Mouse (Mus musculus): ENCODE results near the gene Dcaf17. TPM values are rescaled to one million over a fixed set of nuclear protein-coding genes. Genes with fewer than 3 reads are reported as not detected.
A peak's percentile ranks its signal among the peaks of the same experiment; 100 is the strongest.

Dcaf17 gene
- polyA plus RNA-seq, 1 experiment from 2014 or later: 25.1 TPM

GRCm38 (mm10) chr2:71031973-71032794 is 22.9 kb upstream of the Dcaf17 start:
- no peaks in the 10 kb centered on the region for H3K27me3 ChIP-seq (replicated peaks; ENCODE audit: insufficient read depth, low read length)
- ATAC-seq: no peak
- H3K36me3 ChIP-seq (ENCODE audit: insufficient read depth, low read length): no peaks in the 10 kb centered on the region
- no peak for TF ChIP-seq EP300 (IDR thresholded peaks at IDR 0.05)
- TF ChIP-seq CTCF (IDR thresholded peaks at IDR 0.05): no peak
- H3K4me1 ChIP-seq (ENCODE audit: insufficient read depth, low read depth, low read length): no peaks in the 10 kb centered on the region
- H3K9me3 ChIP-seq (ENCODE audit: low read length): no peaks in the 10 kb centered on the region
- no peak overlapping the region for H3K9ac ChIP-seq (replicated peaks; ENCODE audit: low read depth)
- no peak for DNase-seq (ENCODE audit: low spot score)
- 66% methylated on average over 18 of the region's 18 CpGs for WGBS
- H3K4me3 ChIP-seq (ENCODE audit: low read depth, low read length): no peak overlapping the region
- no peak overlapping the region for H3K27ac ChIP-seq (ENCODE audit: low read length)
- no peak overlapping the region for H3K4me2 ChIP-seq (replicated peaks; ENCODE audit: low read depth, low read length)

DNA sequence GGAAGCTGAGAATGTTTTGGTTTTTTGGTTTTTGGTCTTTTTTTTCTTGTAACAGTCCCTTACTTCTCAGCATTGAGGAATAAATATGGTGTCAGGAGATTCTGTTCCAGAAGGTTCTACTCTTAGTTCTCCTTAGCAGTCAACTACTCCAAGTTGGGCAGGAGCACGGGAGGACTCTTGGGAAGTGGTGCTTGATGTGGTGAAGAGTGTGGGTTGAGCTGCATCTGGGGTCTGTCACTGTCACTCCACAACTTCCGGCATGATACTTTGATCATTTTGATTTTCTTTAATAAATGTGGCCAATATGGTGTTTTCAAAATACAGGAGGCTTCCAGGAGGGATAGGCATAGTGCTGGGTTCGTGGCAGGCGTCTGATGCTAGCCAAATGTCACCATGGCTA is 22.1 kb upstream of the Dcaf17 start:
- no peak overlapping the region for H3K27ac ChIP-seq (ENCODE audit: low read length)
- no peaks in the 10 kb centered on the region for H3K36me3 ChIP-seq (ENCODE audit: insufficient read depth, low read length)
- H3K4me2 ChIP-seq (replicated peaks; ENCODE audit: low read depth, low read length): no peak overlapping the region
- no peaks in the 10 kb centered on the region for H3K27me3 ChIP-seq (replicated peaks; ENCODE audit: insufficient read depth, low read length)
- no peaks in the 10 kb centered on the region for H3K4me1 ChIP-seq (ENCODE audit: insufficient read depth, low read depth, low read length)
- H3K9ac ChIP-seq (replicated peaks; ENCODE audit: low read depth): no peak overlapping the region
- no peak for TF ChIP-seq EP300 (IDR thresholded peaks at IDR 0.05)
- no peak for TF ChIP-seq CTCF (IDR thresholded peaks at IDR 0.05)
- DNase-seq (ENCODE audit: low spot score) (no peak), ATAC-seq (no peak)
- no peaks in the 10 kb centered on the region for H3K9me3 ChIP-seq (ENCODE audit: low read length)
- 65% methylated on average over 4 of the region's 4 CpGs for WGBS
- no peak overlapping the region for H3K4me3 ChIP-seq (ENCODE audit: low read depth, low read length)

DNA sequence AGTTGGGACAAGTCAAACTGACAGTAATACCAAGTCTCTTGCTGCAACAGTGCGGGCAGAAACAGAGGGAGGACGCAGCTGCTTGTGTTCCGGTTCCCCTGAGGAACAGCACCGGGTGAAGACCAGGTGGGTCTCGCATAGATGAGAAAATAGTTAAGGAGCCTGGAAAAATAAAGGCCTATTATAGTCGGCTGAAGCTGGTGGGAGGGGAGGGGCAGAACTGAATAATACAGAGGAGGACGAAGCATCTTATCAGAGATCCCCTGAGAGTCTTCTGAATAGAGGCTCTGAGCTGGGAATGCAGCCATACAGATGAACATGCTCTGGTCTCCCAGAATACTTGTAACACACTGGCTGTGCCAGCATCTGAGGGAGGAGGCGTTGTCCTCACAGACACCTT is 21.1 kb upstream of the Dcaf17 start:
- Histone ChIP-seq H3K4me3 (ENCODE audit: low read depth, low read length) (no peak overlapping the region), H3K27me3 (replicated peaks; ENCODE audit: insufficient read depth, low read length) (no peaks in the 10 kb centered on the region), H3K36me3 (ENCODE audit: insufficient read depth, low read length) (no peaks in the 10 kb centered on the region), H3K9me3 (ENCODE audit: low read length) (no peaks in the 10 kb centered on the region), H3K4me1 (ENCODE audit: insufficient read depth, low read depth, low read length) (no peaks in the 10 kb centered on the region), H3K9ac (replicated peaks; ENCODE audit: low read depth) (no peak overlapping the region), H3K27ac (ENCODE audit: low read length) (no peak overlapping the region), H3K4me2 (replicated peaks; ENCODE audit: low read depth, low read length) (no peak overlapping the region)
- TF ChIP-seq CTCF (IDR thresholded peaks at IDR 0.05) (no peak), EP300 (IDR thresholded peaks at IDR 0.05) (no peak)
- DNase-seq (ENCODE audit: low spot score) (no peak), ATAC-seq (no peak)
- 67% methylated on average over 8 of the region's 8 CpGs for WGBS

DNA sequence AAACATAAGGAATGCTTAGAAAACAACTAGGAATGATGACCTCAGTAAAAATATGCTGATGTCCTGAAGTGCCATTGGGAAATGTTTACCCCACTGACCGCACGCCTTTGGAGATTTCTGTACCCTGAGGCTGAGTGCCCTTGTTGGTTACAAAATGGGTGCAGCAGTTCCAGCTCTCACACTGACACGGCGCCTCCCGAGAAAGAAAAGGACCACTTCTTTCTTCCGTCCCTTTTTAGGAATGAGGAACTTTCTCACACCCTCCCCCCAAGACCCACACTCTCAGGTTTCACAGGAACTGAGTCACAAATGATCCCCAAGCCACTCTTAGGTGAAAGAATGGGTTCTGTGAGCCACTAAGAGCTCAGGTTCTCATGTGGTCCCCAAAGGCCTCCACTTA is 17.7 kb upstream of the Dcaf17 start:
- TF ChIP-seq EP300 (IDR thresholded peaks at IDR 0.05) (peak; percentile 78), CTCF (IDR thresholded peaks at IDR 0.05) (no peak)
- no peaks in the 10 kb centered on the region for H3K9me3 ChIP-seq (ENCODE audit: low read length)
- 47% methylated on average over 6 of the region's 6 CpGs for WGBS
- H3K27me3 ChIP-seq (replicated peaks; ENCODE audit: insufficient read depth, low read length): no peaks in the 10 kb centered on the region
- H3K4me2 ChIP-seq (replicated peaks; ENCODE audit: low read depth, low read length): no peak overlapping the region
- ATAC-seq (peak; percentile 83), DNase-seq (ENCODE audit: low spot score) (peak; percentile 69)
- H3K4me3 ChIP-seq (ENCODE audit: low read depth, low read length): no peak overlapping the region
- no peaks in the 10 kb centered on the region; the same call in 1 of the 2 replicates for H3K4me1 ChIP-seq (ENCODE audit: insufficient read depth, low read depth, low read length)
- H3K27ac ChIP-seq (ENCODE audit: low read length): no peak overlapping the region
- no peak overlapping the region for H3K9ac ChIP-seq (replicated peaks; ENCODE audit: low read depth)
- H3K36me3 ChIP-seq (ENCODE audit: insufficient read depth, low read length): no peaks in the 10 kb centered on the region

GRCm38 (mm10) chr2:71039522-71040121 is 15.5 kb upstream of the Dcaf17 start:
- TF ChIP-seq CTCF (IDR thresholded peaks at IDR 0.05) (peak; percentile 87), EP300 (IDR thresholded peaks at IDR 0.05) (no peak)
- Histone ChIP-seq H3K9me3 (ENCODE audit: low read length) (no peaks in the 10 kb centered on the region), H3K9ac (replicated peaks; ENCODE audit: low read depth) (no peak overlapping the region), H3K27me3 (replicated peaks; ENCODE audit: insufficient read depth, low read length) (no peaks in the 10 kb centered on the region), H3K4me3 (ENCODE audit: low read depth, low read length) (no peak overlapping the region), H3K36me3 (ENCODE audit: insufficient read depth, low read length) (no peaks in the 10 kb centered on the region), H3K27ac (ENCODE audit: low read length) (no peak overlapping the region; the same call in 1 of the 2 replicates), H3K4me2 (replicated peaks; ENCODE audit: low read depth, low read length) (no peak overlapping the region; the same call in 1 of the 2 replicates), H3K4me1 (ENCODE audit: insufficient read depth, low read depth, low read length) (no peaks in the 10 kb centered on the region; the same call in 1 of the 2 replicates)
- DNase-seq (ENCODE audit: low spot score) (peak; percentile 88), ATAC-seq (peak; percentile 65)
- 38% methylated on average over 11 of the region's 11 CpGs for WGBS

DNA sequence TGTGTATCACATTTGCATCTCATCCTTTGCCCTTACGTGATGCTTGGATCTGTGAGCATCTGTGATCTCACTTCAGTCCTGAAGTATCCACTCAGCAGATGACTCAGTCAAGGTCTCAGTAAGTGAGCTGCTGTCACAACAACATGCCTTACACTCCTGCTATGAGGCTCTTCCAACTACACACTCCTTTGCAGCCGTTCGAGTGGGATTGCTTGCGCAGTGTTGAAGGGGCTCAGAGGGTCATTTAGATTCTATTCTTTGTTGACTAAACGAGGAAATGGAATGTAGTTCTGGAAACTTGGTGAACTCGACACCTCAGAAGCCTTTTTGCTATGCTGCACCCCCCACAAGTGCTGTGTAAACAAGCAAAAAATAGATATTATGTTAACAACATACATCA is 9.0 kb upstream of the Dcaf17 start:
- TF ChIP-seq CTCF (IDR thresholded peaks at IDR 0.05) (no peak), EP300 (IDR thresholded peaks at IDR 0.05) (peak; percentile 93)
- H3K4me3 ChIP-seq (ENCODE audit: low read depth, low read length): no peak overlapping the region
- H3K27ac ChIP-seq (ENCODE audit: low read length): peak overlapping the region; percentile 11
- ATAC-seq: peak; percentile 94
- no peaks in the 10 kb centered on the region; the same call in 1 of the 2 replicates for H3K4me1 ChIP-seq (ENCODE audit: insufficient read depth, low read depth, low read length)
- no peaks in the 10 kb centered on the region for H3K9me3 ChIP-seq (ENCODE audit: low read length)
- no peaks in the 10 kb centered on the region for H3K27me3 ChIP-seq (replicated peaks; ENCODE audit: insufficient read depth, low read length)
- 24% methylated on average over 6 of the region's 6 CpGs for WGBS
- H3K36me3 ChIP-seq (ENCODE audit: insufficient read depth, low read length): no peaks in the 10 kb centered on the region
- H3K4me2 ChIP-seq (replicated peaks; ENCODE audit: low read depth, low read length): peak overlapping the region; percentile 3; the same call in 1 of the 2 replicates
- DNase-seq (ENCODE audit: low spot score): peak; percentile 92
- H3K9ac ChIP-seq (replicated peaks; ENCODE audit: low read depth): no peak overlapping the region
